Mouse (Mus musculus) kidney, adult 10 weeks (tissue): ENCODE results near the gene Gpr87. TPM values are rescaled to one million over a fixed set of nuclear protein-coding genes. Genes with fewer than 3 reads are reported as not detected.

Experiments
- polyA plus RNA-seq: library from polyadenylated mRNA; stranded (reverse); fragments of 350-450 nt; fragmentation: Illumina TruSeq; extraction: RNeasy Lipid Tissue Mini Kit (QIAGEN cat#74804); gene quantifications from one replicate; pipeline ENCODE4 v1.2.3, GENCODE M21; 2014; ENCODE audit warnings: low read depth, low replicate concordance

Gene Gpr87
- polyA plus RNA-seq: not detected

DNA sequence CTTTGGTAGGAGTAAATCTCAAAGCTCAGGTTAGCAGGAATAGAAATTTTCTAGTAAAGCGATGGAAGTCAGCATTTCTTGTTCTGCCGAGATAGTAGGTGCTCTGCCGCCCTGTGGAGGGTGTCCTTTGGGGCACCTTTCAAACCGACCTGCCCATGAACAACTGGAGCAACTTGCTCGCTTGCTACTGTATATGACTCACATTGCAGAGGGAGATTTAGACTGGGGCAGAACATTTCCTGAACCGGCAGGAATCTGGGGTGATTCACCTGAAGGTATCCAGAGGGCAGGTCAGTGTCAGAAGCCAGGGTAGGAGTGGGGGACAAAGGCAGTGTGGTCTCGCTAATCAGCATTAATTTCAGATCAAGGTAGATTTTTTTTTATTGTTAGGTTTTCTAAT, at the start of gene Gpr87:
Gene Gpr87 (minus strand): TSS at position 167 of the 400 bp plus-strand sequence.

DNA sequence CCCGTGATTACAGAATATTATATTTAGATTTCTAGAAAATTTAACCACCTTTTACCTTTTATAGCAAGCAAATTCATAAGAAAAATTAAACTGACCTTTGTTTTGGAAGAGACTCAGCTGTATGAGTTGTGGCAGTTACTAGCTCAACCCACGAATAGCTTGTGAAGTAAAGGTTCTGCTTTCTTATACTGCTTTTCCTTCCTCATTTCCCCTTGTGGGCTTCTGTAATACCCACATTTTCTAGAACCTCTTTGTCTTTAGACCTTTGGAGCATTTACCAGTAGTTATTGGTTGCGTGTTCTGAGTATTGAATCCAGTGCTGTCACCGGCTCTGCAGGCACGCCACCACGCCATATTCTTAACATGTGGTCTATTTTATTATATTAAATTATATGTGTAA, 15.8 kb upstream of the Gpr87 start, which contains the start of gene P2ry13:
Gene P2ry13 (minus strand): TSS at position 156 of the 400 bp plus-strand sequence.

GRCm38 (mm10) chr3:59153424-59153823, 41.5 kb downstream of the Gpr87 start, which contains the start of gene P2ry14:
TSS of gene P2ry14 (minus strand) at chr3:59153618.

Other genes with a start within 250 kb of the Gpr87 start
- 1.4 TPM for gene Med12l, start 189.3 kb downstream of the Gpr87 start, polyA plus RNA-seq
- 0.20 TPM for gene Gpr171, start 93.3 kb downstream of the Gpr87 start, polyA plus RNA-seq
- 9.2 TPM for gene P2ry14, start 41.5 kb downstream of the Gpr87 start, polyA plus RNA-seq
- 0.61 TPM for gene P2ry13, start 15.8 kb upstream of the Gpr87 start, polyA plus RNA-seq
- 0.97 TPM for gene P2ry12, start 67.8 kb upstream of the Gpr87 start, polyA plus RNA-seq
- 1.1 TPM for gene Igsf10, start 149.3 kb upstream of the Gpr87 start, polyA plus RNA-seq